Comparison of ENCODE assay signal across 8 mouse cellular contexts in genomic region chr2:91258054-91258453, GRCm38 (mm10). TPM values are rescaled to one million over a fixed set of nuclear protein-coding genes. Genes with fewer than 3 reads are reported as not detected.
A peak's percentile ranks its signal among the peaks of the same experiment; 100 is the strongest.
DNase-seq lines count a peak whose midpoint lies in the region; ATAC-seq lines count a peak whose summit lies in the region.

No protein-coding gene starts in this region.

- peak overlapping the region; percentile 62 for H3K4me3 ChIP-seq in forebrain, embryonic 16.5 days (replicated peaks; ENCODE audit: low read length)
- H3K4me3 ChIP-seq in liver, embryonic 15.5 days (replicated peaks): peak overlapping the region; percentile 59

- no peaks in the 10 kb centered on the region for H3K27me3 ChIP-seq in forebrain, embryonic 16.5 days (replicated peaks; ENCODE audit: control insufficient read depth, insufficient read depth, low read length)
- H3K27me3 ChIP-seq in liver, embryonic 15.5 days: peaks cover 74% of the 10 kb centered on the region

- ATAC-seq in forebrain, embryonic 16.5 days: peak; percentile 39
- ATAC-seq in liver, embryonic 15.5 days (ENCODE audit: insufficient read depth): no peak
- no peak for ATAC-seq in CD4-positive, CD25-positive, alpha-beta regulatory T cell, adult 4 months

- H3K4me1 ChIP-seq in forebrain, embryonic 16.5 days (replicated peaks; ENCODE audit: control insufficient read depth, insufficient read depth, low read length): peaks cover 28% of the 10 kb centered on the region
- peaks cover 19% of the 10 kb centered on the region for H3K4me1 ChIP-seq in liver, embryonic 15.5 days (replicated peaks)

- H3K9ac ChIP-seq in forebrain, embryonic 16.5 days (replicated peaks; ENCODE audit: low read depth, low read length): peak overlapping the region; percentile 46
- H3K9ac ChIP-seq in liver, embryonic 15.5 days: peak overlapping the region; percentile 39; the same call in 1 of the 2 replicates

- H3K36me3 ChIP-seq in forebrain, embryonic 16.5 days (ENCODE audit: control insufficient read depth, insufficient read depth): no peaks in the 10 kb centered on the region
- no peaks in the 10 kb centered on the region for H3K36me3 ChIP-seq in liver, embryonic 15.5 days (replicated peaks)

- H3K4me2 ChIP-seq in forebrain, embryonic 16.5 days (ENCODE audit: low read length): peak overlapping the region; percentile 97
- H3K4me2 ChIP-seq in liver, embryonic 15.5 days: peak overlapping the region; percentile 65

- 39% methylated on average over 5 of the region's 5 CpGs for WGBS in forebrain, embryonic 16.5 days
- WGBS in liver, embryonic 15.5 days (ENCODE audit: insufficient replicate concordance): 49% methylated on average over 5 of the region's 5 CpGs

- no peak overlapping the region for H3K27ac ChIP-seq in forebrain, embryonic 16.5 days (ENCODE audit: low read length)
- peak overlapping the region; percentile 51; the same call in 1 of the 2 replicates for H3K27ac ChIP-seq in liver, embryonic 15.5 days (replicated peaks)

- no peaks in the 10 kb centered on the region for H3K9me3 ChIP-seq in forebrain, embryonic 16.5 days (ENCODE audit: control insufficient read depth, low read length)
- H3K9me3 ChIP-seq in liver, embryonic 15.5 days (replicated peaks): no peaks in the 10 kb centered on the region

- DNase-seq in adrenal gland, adult 2 months: peak; percentile 67
- no peak for DNase-seq in adrenal gland, adult 18-20 months (ENCODE audit: low spot score in 2 of 2)
- DNase-seq in layer of hippocampus, adult 11-12 months (ENCODE audit: low spot score): peak; percentile 61
- DNase-seq in layer of hippocampus, adult 8-10 months (ENCODE audit: low spot score in 2 of 2): no peak
- no peak for DNase-seq in thymus, postnatal 36 days

RNA-seq across cellular contexts. Expression of gene Pacsin3, which starts 2.3 kb away (rescaled TPM):
- 100 to 1,000 TPM in 1 of 2 experiments, 10 to 100 TPM in 1; 82.8 to 101 TPM for total RNA-seq in adrenal gland, adult 2 months (2021)
- 56.5 and 69.2 TPM in 2 replicates for polyA plus RNA-seq in adrenal gland, adult 2 months (2012; rRNA removed)
- total RNA-seq in adrenal gland, adult 18-20 months (2021): 100 to 1,000 TPM in 1 of 2 experiments, 10 to 100 TPM in 1; 35.7 to 130 TPM
- 10 to 100 TPM; 27.1 to 34.4 (median 31.0) TPM for total RNA-seq in layer of hippocampus, adult 8-10 months (2022)
- polyA plus RNA-seq in forebrain, embryonic 16.5 days (2015; fragmentation: Nextera tagmentation; extraction: Ambion mirVana): 19.2 and 20.4 TPM in 2 replicates
- 15.8 and 18.2 TPM in 2 replicates for polyA plus RNA-seq in liver, embryonic 15.5 days (2015; fragmentation: Nextera tagmentation; extraction: Ambion mirVana)
- 1 to 10 TPM in 1 of 2 experiments, under 1 TPM in 1; 0.69 to 1.4 TPM for polyA plus RNA-seq in CD4-positive, CD25-positive, alpha-beta regulatory T cell, adult 4 months (2017; shearing (Covaris generic))

RNA-seq across cellular contexts. Expression of gene Arfgap2, which starts 6.7 kb away (rescaled TPM):
- 10 to 100 TPM; 89.3 to 92.3 TPM for total RNA-seq in adrenal gland, adult 2 months (2021)
- polyA plus RNA-seq in adrenal gland, adult 2 months (2012; rRNA removed): 34.1 and 53.6 TPM in 2 replicates
- 100 to 1,000 TPM in 1 of 2 experiments, 10 to 100 TPM in 1; 94.6 to 107 TPM for total RNA-seq in adrenal gland, adult 18-20 months (2021)
- 10 to 100 TPM; 75.9 to 81.9 (median 79.1) TPM for total RNA-seq in layer of hippocampus, adult 8-10 months (2022)
- polyA plus RNA-seq in forebrain, embryonic 16.5 days (2015; fragmentation: Nextera tagmentation; extraction: Ambion mirVana): 77.5 and 77.7 TPM in 2 replicates
- polyA plus RNA-seq in liver, embryonic 15.5 days (2015; fragmentation: Nextera tagmentation; extraction: Ambion mirVana): 60.7 and 67.9 TPM in 2 replicates
- polyA plus RNA-seq in CD4-positive, CD25-positive, alpha-beta regulatory T cell, adult 4 months (2017; shearing (Covaris generic)): 100 to 1,000 TPM in 1 of 2 experiments, 10 to 100 TPM in 1; 87.2 to 143 TPM

RNA-seq across cellular contexts. Expression of gene Ddb2, which starts 21.3 kb away (rescaled TPM):
- total RNA-seq in adrenal gland, adult 2 months (2021): 1 to 10 TPM; 8.1 to 8.3 TPM
- 12.4 and 12.5 TPM in 2 replicates for polyA plus RNA-seq in adrenal gland, adult 2 months (2012; rRNA removed)
- 1 to 10 TPM; 8.2 to 8.4 TPM for total RNA-seq in adrenal gland, adult 18-20 months (2021)
- 10 to 100 TPM; 11.2 to 12.4 (median 11.9) TPM for total RNA-seq in layer of hippocampus, adult 8-10 months (2022)
- 16.6 and 17.0 TPM in 2 replicates for polyA plus RNA-seq in forebrain, embryonic 16.5 days (2015; fragmentation: Nextera tagmentation; extraction: Ambion mirVana)
- 5.8 and 6.1 TPM in 2 replicates for polyA plus RNA-seq in liver, embryonic 15.5 days (2015; fragmentation: Nextera tagmentation; extraction: Ambion mirVana)
- polyA plus RNA-seq in CD4-positive, CD25-positive, alpha-beta regulatory T cell, adult 4 months (2017; shearing (Covaris generic)): 10 to 100 TPM; 79.4 to 79.5 TPM

RNA-seq across cellular contexts. Expression of gene Acp2, which starts 55.4 kb away (rescaled TPM):
- 10 to 100 TPM; 49.5 to 50.4 TPM for total RNA-seq in adrenal gland, adult 2 months (2021)
- 28.7 and 46.6 TPM in 2 replicates for polyA plus RNA-seq in adrenal gland, adult 2 months (2012; rRNA removed)
- 10 to 100 TPM; 38.5 to 43.7 TPM for total RNA-seq in adrenal gland, adult 18-20 months (2021)
- total RNA-seq in layer of hippocampus, adult 8-10 months (2022): 10 to 100 TPM; 54.9 to 64.9 (median 59.8) TPM
- polyA plus RNA-seq in forebrain, embryonic 16.5 days (2015; fragmentation: Nextera tagmentation; extraction: Ambion mirVana): 37.6 and 39.0 TPM in 2 replicates
- 9.9 and 10.1 TPM in 2 replicates for polyA plus RNA-seq in liver, embryonic 15.5 days (2015; fragmentation: Nextera tagmentation; extraction: Ambion mirVana)
- polyA plus RNA-seq in CD4-positive, CD25-positive, alpha-beta regulatory T cell, adult 4 months (2017; shearing (Covaris generic)): 10 to 100 TPM; 17.9 to 25.7 TPM

RNA-seq across cellular contexts. Expression of gene Nr1h3, which starts 55.4 kb away (rescaled TPM):
- 10 to 100 TPM; 22.1 to 56.8 TPM for total RNA-seq in adrenal gland, adult 2 months (2021)
- polyA plus RNA-seq in adrenal gland, adult 2 months (2012; rRNA removed): 44.2 and 62.7 TPM in 2 replicates
- 10 to 100 TPM; 22.2 to 53.1 TPM for total RNA-seq in adrenal gland, adult 18-20 months (2021)
- 1 to 10 TPM; 3.7 to 5.8 (median 4.3) TPM for total RNA-seq in layer of hippocampus, adult 8-10 months (2022)
- 2.4 and 2.6 TPM in 2 replicates for polyA plus RNA-seq in forebrain, embryonic 16.5 days (2015; fragmentation: Nextera tagmentation; extraction: Ambion mirVana)
- polyA plus RNA-seq in liver, embryonic 15.5 days (2015; fragmentation: Nextera tagmentation; extraction: Ambion mirVana): 20.4 and 21.0 TPM in 2 replicates
- polyA plus RNA-seq in CD4-positive, CD25-positive, alpha-beta regulatory T cell, adult 4 months (2017; shearing (Covaris generic)): 1 to 10 TPM; 1.4 to 1.8 TPM

Comparison
In these comparisons a context has a peak if more than half of its experiments do, and no peak if none do; other contexts are left out.
1. DNase-seq: peak in adrenal gland, adult 2 months (single experiment) and layer of hippocampus, adult 11-12 months (single experiment); none in adrenal gland, adult 18-20 months (0 of 2), layer of hippocampus, adult 8-10 months (0 of 2) and thymus, postnatal 36 days (0 of 2).